Comparison of ENCODE assay signal across 10 mouse cellular contexts in genomic region chr15:7194748-7195221, GRCm38 (mm10).
DNase-seq lines count a peak whose midpoint lies in the region; ATAC-seq and TF ChIP-seq lines count a peak whose summit lies in the region.
"Had no signal": no experiment of that assay in that cellular context is flagged by ENCODE, and none has a peak within 500 bp of the region (broad histone marks: within the 10 kb centered on the region; RNA-seq: fewer than 3 reads in every experiment).

No protein-coding gene starts in this region.

- H3K4me3 ChIP-seq in cerebellum, adult 2 months (replicated peaks; ENCODE audit: insufficient read depth, low read depth, low read length): no peak overlapping the region
- H3K4me3 ChIP-seq in liver, embryonic 11.5 days (ENCODE audit: low read depth, low read length): no peak overlapping the region
- H3K4me3 ChIP-seq in liver, embryonic 12.5 days: no peak overlapping the region
- no peak overlapping the region for H3K4me3 ChIP-seq in hindbrain, embryonic 15.5 days
- no peak overlapping the region for H3K4me3 ChIP-seq in neural tube, embryonic 15.5 days (replicated peaks)
- H3K4me3 ChIP-seq: liver, embryonic 15.5 days had no signal

- TF ChIP-seq POLR2A in cerebellum, adult 2 months (IDR thresholded peaks at IDR 0.05; ENCODE audit: borderline replicate concordance, insufficient read depth, low read length): no peak

- H3K9me3 ChIP-seq in liver, embryonic 11.5 days (ENCODE audit: control insufficient read depth, low read length): no peaks in the 10 kb centered on the region
- no peaks in the 10 kb centered on the region for H3K9me3 ChIP-seq in liver, embryonic 12.5 days (replicated peaks)
- no peaks in the 10 kb centered on the region for H3K9me3 ChIP-seq in hindbrain, embryonic 15.5 days
- no peaks in the 10 kb centered on the region for H3K9me3 ChIP-seq in neural tube, embryonic 15.5 days (replicated peaks)
- H3K9me3 ChIP-seq: liver, embryonic 15.5 days had no signal

- no peak for ATAC-seq in liver, embryonic 11.5 days (replicated peaks; ENCODE audit: low FRiP score)
- ATAC-seq in liver, embryonic 12.5 days: no peak
- ATAC-seq in hindbrain, embryonic 15.5 days (ENCODE audit: low FRiP score, low read depth): peak; percentile 78
- ATAC-seq in neural tube, embryonic 15.5 days (ENCODE audit: low FRiP score): peak; percentile 85

- TF ChIP-seq CTCF in cerebellum, adult 2 months (IDR thresholded peaks at IDR 0.05; ENCODE audit: borderline replicate concordance, insufficient read depth, low read depth, low read length): no peak

- no peak overlapping the region for H3K4me2 ChIP-seq in liver, embryonic 11.5 days
- H3K4me2 ChIP-seq in liver, embryonic 12.5 days: no peak overlapping the region
- peak overlapping the region; percentile 9; the same call in 1 of the 2 replicates for H3K4me2 ChIP-seq in hindbrain, embryonic 15.5 days
- H3K4me2 ChIP-seq in neural tube, embryonic 15.5 days: no peak overlapping the region
- H3K4me2 ChIP-seq: liver, embryonic 15.5 days had no signal

- DNase-seq in cerebellum, adult 2 months: no peak
- DNase-seq in cerebellum, adult 18-20 months: no peak
- peak; percentile 15 for DNase-seq in liver, embryonic 11.5 days (ENCODE audit: low spot score)
- no peak for DNase-seq in thymus, postnatal 14 days
- no peak for DNase-seq in adrenal gland, postnatal 10 days
- DNase-seq: kidney, postnatal 14 days had no signal

- peak overlapping the region; percentile 43; the same call in 1 of the 2 replicates for H3K27ac ChIP-seq in cerebellum, adult 2 months (ENCODE audit: insufficient read depth, low read length)
- no peak overlapping the region for H3K27ac ChIP-seq in liver, embryonic 11.5 days (ENCODE audit: low read depth, low read length)
- no peak overlapping the region for H3K27ac ChIP-seq in liver, embryonic 12.5 days
- peak overlapping the region; percentile 70 for H3K27ac ChIP-seq in hindbrain, embryonic 15.5 days (replicated peaks)
- H3K27ac ChIP-seq in neural tube, embryonic 15.5 days (replicated peaks): peak overlapping the region; percentile 64
- H3K27ac ChIP-seq: liver, embryonic 15.5 days had no signal

- no peaks in the 10 kb centered on the region for H3K4me1 ChIP-seq in cerebellum, adult 2 months (ENCODE audit: control insufficient read depth, insufficient read depth, low read length)
- H3K4me1 ChIP-seq in liver, embryonic 11.5 days (replicated peaks; ENCODE audit: control insufficient read depth, insufficient read depth, low read length): no peaks in the 10 kb centered on the region
- H3K4me1 ChIP-seq in liver, embryonic 12.5 days: no peaks in the 10 kb centered on the region
- peaks cover 39% of the 10 kb centered on the region for H3K4me1 ChIP-seq in hindbrain, embryonic 15.5 days (replicated peaks)
- H3K4me1 ChIP-seq in neural tube, embryonic 15.5 days: peaks cover 30% of the 10 kb centered on the region
- H3K4me1 ChIP-seq: liver, embryonic 15.5 days had no signal

- H3K9ac ChIP-seq in liver, embryonic 11.5 days (ENCODE audit: low read depth, low read length): no peak overlapping the region
- H3K9ac ChIP-seq in liver, embryonic 12.5 days: no peak overlapping the region
- H3K9ac ChIP-seq in hindbrain, embryonic 15.5 days: no peak overlapping the region
- no peak overlapping the region for H3K9ac ChIP-seq in neural tube, embryonic 15.5 days (replicated peaks)
- H3K9ac ChIP-seq: liver, embryonic 15.5 days had no signal

- H3K27me3 ChIP-seq in cerebellum, adult 2 months (ENCODE audit: control insufficient read depth, insufficient read depth, low read length): no peaks in the 10 kb centered on the region
- H3K27me3 ChIP-seq in liver, embryonic 11.5 days (replicated peaks; ENCODE audit: control insufficient read depth, insufficient read depth, low read length): no peaks in the 10 kb centered on the region; the same call in none of the 2 replicates
- H3K27me3 ChIP-seq in liver, embryonic 12.5 days (replicated peaks): peaks cover 10% of the 10 kb centered on the region; the same call in 1 of the 2 replicates
- no peaks in the 10 kb centered on the region for H3K27me3 ChIP-seq in hindbrain, embryonic 15.5 days
- no peaks in the 10 kb centered on the region for H3K27me3 ChIP-seq in neural tube, embryonic 15.5 days (replicated peaks)
- H3K27me3 ChIP-seq: liver, embryonic 15.5 days had no signal

- 51% methylated on average over 6 of the region's 6 CpGs for WGBS in cerebellum, adult 2 months
- 74% methylated on average over 6 of the region's 6 CpGs for WGBS in liver, embryonic 11.5 days
- WGBS in liver, embryonic 12.5 days (ENCODE audit: insufficient replicate concordance): 67% methylated on average over 6 of the region's 6 CpGs
- 13% methylated on average over 6 of the region's 6 CpGs for WGBS in hindbrain, embryonic 15.5 days
- WGBS in neural tube, embryonic 15.5 days: 24% methylated on average over 6 of the region's 6 CpGs

- no peaks in the 10 kb centered on the region for H3K36me3 ChIP-seq in liver, embryonic 11.5 days (ENCODE audit: control insufficient read depth, insufficient read depth, low read length)
- peaks cover 12% of the 10 kb centered on the region; the same call in 1 of the 2 replicates for H3K36me3 ChIP-seq in liver, embryonic 12.5 days
- H3K36me3 ChIP-seq in hindbrain, embryonic 15.5 days: 0 out of 2 replicates have a peak, but pooled peaks cover 6% of the 10 kb centered on the region
- H3K36me3 ChIP-seq in neural tube, embryonic 15.5 days: peaks cover 15% of the 10 kb centered on the region

Comparison
In these comparisons a context has a peak if more than half of its experiments do, and no peak if none do; other contexts are left out.
1. H3K27ac ChIP-seq: peak in cerebellum, adult 2 months (single experiment), hindbrain, embryonic 15.5 days (single experiment) and neural tube, embryonic 15.5 days (single experiment); none in liver, embryonic 11.5 days (single experiment) and liver, embryonic 12.5 days (single experiment).
2. ATAC-seq: peak in hindbrain, embryonic 15.5 days (single experiment) and neural tube, embryonic 15.5 days (single experiment); none in liver, embryonic 11.5 days (single experiment) and liver, embryonic 12.5 days (single experiment).